Mouse (Mus musculus): ENCODE measurements around the gene Zbtb45.

- no peak for TF ChIP-seq CTCF (IDR thresholded peaks at IDR 0.05; ENCODE audit: borderline replicate concordance, control insufficient read depth, extremely low read depth, insufficient read depth, low read length, poor library complexity)
- TF ChIP-seq POLR2A (IDR thresholded peaks at IDR 0.05; ENCODE audit: control insufficient read depth, extremely low read depth, insufficient read depth, low read length, poor library complexity), result no peak
Observed at GRCm38 (mm10) chr7:12997230-12997629, 12.6 kb downstream of the Zbtb45 start.

All from thymus, adult 2 months (tissue).